Mouse (Mus musculus) mammary gland, adult 2 months (tissue): ENCODE data around the gene Bid. TPM values are rescaled to one million over a fixed set of nuclear protein-coding genes. Genes with fewer than 3 reads are reported as not detected.

Experiments used
- polyA plus RNA-seq: library from polyadenylated mRNA; depleted of rRNA; stranded (reverse); fragments of >200 nt; gene quantifications from 2 replicates; pipeline ENCODE4 v1.2.3, GENCODE M21; 2012; ENCODE audit warnings: low replicate concordance; rRNA removed

The Bid gene
- polyA plus RNA-seq = 11.4 and 12.0 TPM in 2 replicates

GRCm38 (mm10) chr6:120916074-120916971, at the start of gene Bid:
Gene Bid (minus strand): TSS chr6:120916853.

Other genes with a start within 250 kb of the Bid start
- gene Slc25a18, start 143.3 kb downstream of the Bid start, polyA plus RNA-seq = 0.27 TPM in 2 replicates
- 147 and 212 TPM in 2 replicates for gene Atp6v1e1, start 94.1 kb downstream of the Bid start, polyA plus RNA-seq
- gene Bcl2l13, start 80.6 kb downstream of the Bid start, polyA plus RNA-seq = 26.6 and 36.8 TPM in 2 replicates
- gene Mical3, start 214.1 kb upstream of the Bid start, polyA plus RNA-seq = 21.8 and 29.9 TPM in 2 replicates